Mouse (Mus musculus): ENCODE data around the gene Syne3. TPM values are rescaled to one million over a fixed set of nuclear protein-coding genes. Genes with fewer than 3 reads are reported as not detected.

The Syne3 gene
- polyA plus RNA-seq, 1 experiment from 2014 or later, result 0.09 TPM

DNA sequence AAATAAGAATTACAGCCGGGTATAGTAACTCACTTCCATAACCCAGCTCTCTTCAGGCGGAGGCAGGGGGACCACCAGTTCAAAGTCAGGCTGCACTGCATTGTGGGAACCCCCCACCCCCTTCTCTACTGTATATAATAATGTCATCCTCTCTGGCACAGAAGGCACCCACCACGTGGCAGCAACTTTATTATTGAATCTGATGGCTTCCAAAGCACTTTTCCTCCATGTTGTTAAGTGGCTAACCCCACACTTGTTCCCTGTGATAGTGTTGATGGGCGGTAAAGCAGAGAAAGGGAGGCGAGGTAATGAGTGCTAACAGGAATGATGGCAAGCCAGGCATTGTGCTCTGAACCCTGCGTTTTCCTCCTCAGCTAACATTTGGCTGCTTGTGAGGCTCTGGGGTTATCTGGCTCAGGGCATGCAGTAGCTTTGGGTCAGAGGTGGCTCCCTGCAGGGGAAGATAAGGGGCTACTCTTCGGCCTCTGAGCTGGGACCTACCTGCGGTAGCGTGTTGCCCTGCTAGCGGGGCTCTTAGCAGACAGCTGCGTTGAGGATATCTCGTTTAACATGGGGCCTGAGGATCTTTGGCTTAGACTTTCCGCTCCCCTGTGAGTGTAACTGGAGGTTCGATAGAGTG, 24.6 kb upstream of the Syne3 start:
- 78% methylated on average over 14 of the region's 14 CpGs for WGBS
- Histone ChIP-seq H3K27me3 (ENCODE audit: insufficient read depth, poor library complexity, severe bottlenecking) (no peaks in the 10 kb centered on the region), H3K27ac (peak overlapping the region; percentile 91), H3K36me3 (peaks cover 21% of the 10 kb centered on the region), H3K4me3 (peak overlapping the region; percentile 90), H3K9me3 (no peaks in the 10 kb centered on the region), H3K4me1 (replicated peaks) (peaks cover 57% of the 10 kb centered on the region)
- DNase-seq (ENCODE audit: low spot score), result no peak

DNA sequence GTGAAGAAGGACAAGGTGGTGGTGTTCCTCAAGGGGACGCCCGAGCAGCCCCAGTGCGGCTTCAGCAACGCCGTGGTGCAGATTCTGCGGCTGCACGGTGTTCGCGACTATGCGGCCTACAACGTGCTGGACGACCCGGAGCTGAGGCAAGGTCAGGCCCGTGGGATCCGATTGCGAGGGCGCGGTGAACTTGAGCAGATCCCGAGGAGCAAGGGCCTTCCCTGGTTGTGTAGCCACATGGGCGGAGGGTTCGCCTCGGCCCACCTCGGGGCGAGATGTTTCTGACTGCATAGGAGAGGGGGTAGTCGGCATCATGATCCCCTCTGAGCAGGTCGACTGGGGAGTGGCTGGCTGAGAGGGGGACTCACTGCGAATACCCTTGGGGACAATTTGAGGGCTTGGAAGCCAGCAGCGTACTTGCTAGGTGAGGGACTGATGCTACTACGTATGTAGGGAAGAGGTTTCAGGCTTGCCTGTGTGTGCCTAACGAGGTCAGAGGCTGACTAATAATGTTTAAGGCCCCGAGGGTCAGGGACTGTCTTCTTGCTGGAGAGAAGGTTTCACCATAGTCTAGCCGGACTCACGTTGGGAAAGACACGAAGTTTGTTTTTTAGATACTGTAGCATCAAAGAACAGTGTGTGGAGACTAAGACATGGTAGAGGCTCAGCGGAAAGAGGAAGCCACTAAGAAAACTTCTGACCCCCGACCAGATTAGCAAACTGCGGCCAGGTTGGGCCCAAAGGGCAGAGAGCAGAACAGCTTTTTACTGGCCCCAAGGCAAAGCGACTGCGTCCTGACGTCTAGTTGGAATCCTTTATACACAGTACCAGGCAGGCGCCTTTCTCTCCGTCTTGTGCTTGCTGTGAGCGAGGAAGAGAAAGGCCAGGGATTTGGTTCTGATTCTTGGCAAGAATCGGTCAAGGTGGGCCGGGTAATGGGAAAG, 23.5 kb upstream of the Syne3 start:
- peak overlapping the region; percentile 90 for H3K4me3 ChIP-seq
- H3K9me3 ChIP-seq, result no peaks in the 10 kb centered on the region
- 4% methylated on average over 45 of the region's 45 CpGs for WGBS
- H3K27ac ChIP-seq, result peak overlapping the region; percentile 91
- peaks cover 48% of the 10 kb centered on the region for H3K4me1 ChIP-seq (replicated peaks)
- peaks cover 27% of the 10 kb centered on the region for H3K36me3 ChIP-seq
- DNase-seq (ENCODE audit: low spot score), result no peak
- no peaks in the 10 kb centered on the region for H3K27me3 ChIP-seq (ENCODE audit: insufficient read depth, poor library complexity, severe bottlenecking)

DNA sequence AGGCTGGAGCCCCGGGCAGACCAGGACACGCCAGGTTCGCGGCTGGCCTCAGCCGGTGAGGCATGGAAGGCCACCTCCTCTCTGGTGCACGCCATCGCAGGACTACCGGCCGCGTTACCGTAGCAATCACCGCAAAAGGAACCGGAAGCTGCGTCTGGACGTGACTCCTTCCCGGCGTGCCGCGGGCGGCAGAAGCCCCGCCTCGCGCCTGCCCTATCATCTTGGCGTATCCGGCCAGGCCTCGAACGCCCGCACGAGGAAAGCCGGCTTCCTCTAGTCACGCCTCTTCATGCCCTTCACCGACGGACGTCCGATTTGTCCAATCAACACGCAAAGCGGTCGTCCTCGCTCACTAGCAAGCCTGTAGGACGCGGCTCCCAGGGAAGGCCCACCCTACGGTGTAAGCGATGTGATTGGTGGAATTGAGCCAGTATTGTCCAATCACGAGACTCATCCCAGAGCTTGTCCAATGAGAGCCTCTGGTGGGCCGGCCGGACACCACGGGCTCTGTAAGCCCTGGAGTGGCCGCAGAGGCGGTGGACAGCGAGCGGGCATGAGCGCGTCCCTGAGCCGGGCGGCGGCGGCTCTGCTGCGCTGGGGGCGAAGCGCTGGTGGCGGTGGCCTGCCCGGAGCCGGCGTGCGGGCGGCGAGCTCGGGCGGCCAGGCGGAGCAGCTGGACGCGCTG, 22.7 kb upstream of the Syne3 start, which contains the start of gene Glrx5:
Gene Glrx5 (plus strand): TSS at position 542 of the 685 bp plus-strand sequence.
- WGBS, result under 1% methylated on average over 72 of the region's 72 CpGs

DNA sequence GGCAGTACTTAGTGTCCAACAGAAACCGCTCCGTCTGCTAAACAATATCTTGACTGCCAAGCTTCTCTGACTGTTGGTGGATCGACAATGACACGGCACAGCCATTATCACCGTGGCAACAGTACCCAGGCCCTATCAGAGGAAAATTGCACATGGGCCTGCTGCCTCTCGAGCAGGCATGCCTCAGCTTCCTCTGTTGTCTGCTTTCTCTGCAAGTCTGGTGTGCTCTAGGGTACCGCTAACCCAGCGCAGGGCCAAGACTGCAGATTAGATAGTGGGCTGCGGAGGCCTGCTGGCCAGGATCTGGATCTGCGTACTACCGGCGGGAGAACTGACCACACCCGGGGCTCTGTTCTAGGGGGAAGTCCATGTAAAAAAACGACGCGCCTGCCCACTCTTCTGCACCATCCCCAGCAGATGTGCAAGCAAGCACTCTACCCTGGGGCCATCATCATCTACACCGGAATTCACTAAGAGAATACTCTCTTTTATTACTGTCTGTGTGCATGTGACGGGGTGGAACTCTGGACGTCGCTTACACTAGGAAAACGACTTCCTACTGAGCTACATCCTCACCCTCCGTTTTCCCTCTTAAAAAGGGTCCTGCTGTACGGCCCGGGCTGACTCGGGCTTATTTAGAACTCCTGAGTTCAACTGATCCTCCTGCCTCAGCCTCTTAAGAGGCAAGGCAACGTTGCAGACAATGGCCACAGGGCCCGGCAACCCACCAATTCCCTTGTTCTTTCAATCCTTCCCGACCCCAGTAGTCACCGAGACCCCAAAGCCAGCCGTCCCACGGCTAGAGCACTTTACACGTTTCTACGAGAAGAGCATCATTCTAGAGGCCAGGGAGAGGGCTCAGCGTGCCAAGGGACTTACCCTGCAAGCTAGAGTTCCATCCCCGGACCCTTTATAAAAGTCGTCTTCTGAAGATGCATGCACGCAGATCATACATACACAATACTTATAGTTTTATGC, 21.8 kb upstream of the Syne3 start:
- Histone ChIP-seq H3K36me3 (peaks cover 19% of the 10 kb centered on the region), H3K9me3 (no peaks in the 10 kb centered on the region), H3K27me3 (ENCODE audit: insufficient read depth, poor library complexity, severe bottlenecking) (no peaks in the 10 kb centered on the region), H3K4me3 (peak overlapping the region; percentile 90), H3K27ac (peak overlapping the region; percentile 91), H3K4me1 (replicated peaks) (peaks cover 48% of the 10 kb centered on the region)
- 8% methylated on average over 37 of the region's 37 CpGs for WGBS
- peak; percentile 33 for DNase-seq (ENCODE audit: low spot score)

More for the DNA sequence above, 22.7 kb upstream of the Syne3 start, which contains the start of gene Glrx5:
- H3K4me3 ChIP-seq, result peak within 1 kb of the TSS; percentile 90
- peaks cover 48% of the 10 kb centered on the region for H3K4me1 ChIP-seq (replicated peaks)
- H3K9me3 ChIP-seq, result no peaks in the 10 kb centered on the region
- peak within 1 kb of the TSS; percentile 91 for H3K27ac ChIP-seq
- peaks cover 26% of the 10 kb centered on the region for H3K36me3 ChIP-seq
- no peaks in the 10 kb centered on the region for H3K27me3 ChIP-seq (ENCODE audit: insufficient read depth, poor library complexity, severe bottlenecking)
- DNase-seq (ENCODE audit: low spot score), result peak; percentile 99

DNA sequence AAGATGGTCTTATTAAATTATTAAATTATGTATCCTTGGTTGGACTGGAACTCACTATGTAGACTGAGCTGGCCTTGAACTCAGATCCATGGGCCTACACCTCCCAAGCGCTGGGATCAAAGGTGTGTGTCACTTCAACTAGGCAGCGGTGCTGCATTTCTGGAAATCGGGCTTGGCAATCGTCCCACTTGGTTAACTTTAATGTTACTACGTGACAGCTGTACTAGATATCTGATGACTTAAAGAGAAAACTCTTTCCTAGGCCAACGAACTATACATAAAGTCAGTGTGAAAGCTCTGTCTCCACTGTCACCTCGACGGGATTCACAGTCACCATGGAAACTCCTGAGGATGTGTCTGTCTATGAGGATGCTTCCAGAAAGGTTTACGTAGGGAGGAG, 20.3 kb upstream of the Syne3 start:
- no peak overlapping the region for H3K27ac ChIP-seq
- WGBS, result 89% methylated on average over 9 of the region's 9 CpGs
- peaks cover 41% of the 10 kb centered on the region for H3K4me1 ChIP-seq (replicated peaks)
- H3K27me3 ChIP-seq (ENCODE audit: insufficient read depth, poor library complexity, severe bottlenecking), result no peaks in the 10 kb centered on the region
- no peak for DNase-seq (ENCODE audit: low spot score)
- H3K9me3 ChIP-seq, result no peaks in the 10 kb centered on the region
- no peak overlapping the region for H3K4me3 ChIP-seq
- peaks cover 19% of the 10 kb centered on the region for H3K36me3 ChIP-seq

DNA sequence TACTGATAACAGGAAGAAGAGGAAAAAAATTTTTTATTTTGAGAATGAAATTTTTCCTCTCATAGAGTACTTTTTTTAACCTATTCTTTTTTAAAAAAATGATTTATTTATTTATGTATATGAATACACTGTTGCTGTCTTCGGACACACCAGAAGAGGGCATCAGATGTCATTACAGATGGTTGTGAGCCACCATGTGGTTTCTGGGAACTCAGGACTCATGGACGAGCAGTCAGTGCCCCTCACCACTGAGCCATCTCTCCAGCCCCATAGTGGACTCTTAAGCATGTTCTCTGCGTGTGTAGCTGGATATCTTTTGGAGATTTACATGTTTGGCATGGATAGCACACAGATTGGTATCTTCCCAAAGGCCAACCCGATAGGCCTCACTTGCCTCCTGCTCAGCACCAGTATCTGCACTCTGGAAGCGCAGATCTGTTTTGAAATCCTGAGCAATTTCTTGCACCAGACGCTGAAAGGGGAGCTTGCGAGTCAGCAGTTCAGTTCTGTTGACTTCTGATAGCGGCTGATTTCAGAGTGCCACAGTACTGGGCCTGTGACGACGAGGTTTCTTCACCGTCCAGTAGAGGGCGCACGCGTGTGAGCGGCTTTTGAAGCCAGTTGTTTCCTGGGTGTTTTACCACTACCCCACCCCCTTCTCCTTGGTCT, 17.8 kb upstream of the Syne3 start:
- DNase-seq (ENCODE audit: low spot score), result peak; percentile 72
- Histone ChIP-seq H3K36me3 (peaks cover 32% of the 10 kb centered on the region), H3K4me1 (replicated peaks) (peaks cover 17% of the 10 kb centered on the region), H3K27me3 (ENCODE audit: insufficient read depth, poor library complexity, severe bottlenecking) (no peaks in the 10 kb centered on the region), H3K9me3 (peaks cover 19% of the 10 kb centered on the region), H3K27ac (no peak overlapping the region), H3K4me3 (no peak overlapping the region)
- WGBS, result 32% methylated on average over 15 of the region's 15 CpGs

DNA sequence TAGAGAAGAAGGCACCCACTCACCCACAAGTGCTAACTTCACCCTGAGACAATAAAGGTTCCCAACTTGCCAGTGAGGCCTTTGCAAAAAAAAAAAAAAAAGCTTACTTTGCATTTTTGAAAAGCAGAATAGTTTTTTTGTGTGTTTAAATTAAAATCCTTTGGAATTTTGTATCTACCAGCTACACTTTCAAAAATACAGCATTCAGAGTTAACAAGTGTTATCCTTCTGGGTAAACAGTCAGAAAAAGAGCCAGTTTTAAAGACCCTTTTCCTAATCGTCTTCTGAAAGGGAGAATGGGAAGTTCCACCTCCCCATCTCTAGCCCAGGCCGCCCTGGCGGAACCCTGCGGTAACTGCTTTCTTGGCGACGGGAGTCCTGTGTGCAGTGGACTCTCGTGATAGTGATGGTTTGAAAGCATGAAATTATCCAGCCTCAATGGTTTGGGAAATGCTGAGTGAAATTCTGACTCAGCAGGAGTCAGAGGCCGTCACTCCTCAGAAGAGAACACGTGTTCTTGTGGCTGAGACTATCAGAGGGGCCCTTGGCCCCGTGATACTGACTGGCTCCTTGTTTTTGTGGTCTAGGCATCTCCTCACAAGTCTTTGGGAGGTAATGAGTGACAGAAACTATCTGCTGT, 16.5 kb upstream of the Syne3 start:
- H3K4me3 ChIP-seq, result no peak overlapping the region
- peaks cover 32% of the 10 kb centered on the region for H3K36me3 ChIP-seq
- no peak for DNase-seq (ENCODE audit: low spot score)
- H3K27me3 ChIP-seq (ENCODE audit: insufficient read depth, poor library complexity, severe bottlenecking), result no peaks in the 10 kb centered on the region
- H3K4me1 ChIP-seq (replicated peaks), result peaks cover 19% of the 10 kb centered on the region
- H3K9me3 ChIP-seq, result peaks cover 21% of the 10 kb centered on the region
- 52% methylated on average over 10 of the region's 10 CpGs for WGBS
- no peak overlapping the region for H3K27ac ChIP-seq

DNA sequence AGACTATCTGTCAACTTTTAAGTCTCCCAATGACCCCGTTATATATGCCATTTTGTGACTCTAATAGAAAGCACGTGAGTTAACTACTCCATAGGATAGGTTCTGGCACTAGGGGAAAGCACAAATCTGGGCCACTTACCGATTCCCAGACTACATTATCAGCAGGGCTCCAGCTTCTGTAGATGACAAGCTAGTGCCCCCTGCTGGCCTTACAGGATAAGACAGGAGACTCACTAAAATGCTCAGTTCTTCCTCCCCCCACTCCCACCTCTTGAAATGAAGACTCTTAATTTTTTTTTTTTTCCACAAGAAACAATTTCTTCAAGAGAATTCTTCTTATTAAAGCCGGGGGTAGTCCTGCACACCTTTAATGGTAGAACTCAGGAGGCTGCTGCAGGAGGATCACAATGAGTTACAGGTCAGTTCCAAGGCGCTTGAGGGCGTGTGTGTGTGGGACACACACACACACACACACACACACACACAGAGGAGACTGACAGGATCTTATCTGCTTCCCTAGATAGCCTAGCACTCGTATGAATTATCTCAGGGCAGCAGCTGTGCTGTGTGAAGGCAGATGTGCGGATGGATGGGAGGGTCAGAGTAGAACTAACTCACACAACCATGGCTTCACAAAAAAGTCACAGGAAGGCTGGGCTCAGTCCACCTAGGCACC, 15.8 kb upstream of the Syne3 start:
- WGBS, result 54% methylated on average over 8 of the region's 8 CpGs
- Histone ChIP-seq H3K4me3 (no peak overlapping the region), H3K27me3 (ENCODE audit: insufficient read depth, poor library complexity, severe bottlenecking) (no peaks in the 10 kb centered on the region), H3K4me1 (replicated peaks) (peaks cover 13% of the 10 kb centered on the region), H3K27ac (no peak overlapping the region), H3K36me3 (peaks cover 30% of the 10 kb centered on the region), H3K9me3 (peaks cover 21% of the 10 kb centered on the region)
- DNase-seq (ENCODE audit: low spot score), result peak; percentile 59

DNA sequence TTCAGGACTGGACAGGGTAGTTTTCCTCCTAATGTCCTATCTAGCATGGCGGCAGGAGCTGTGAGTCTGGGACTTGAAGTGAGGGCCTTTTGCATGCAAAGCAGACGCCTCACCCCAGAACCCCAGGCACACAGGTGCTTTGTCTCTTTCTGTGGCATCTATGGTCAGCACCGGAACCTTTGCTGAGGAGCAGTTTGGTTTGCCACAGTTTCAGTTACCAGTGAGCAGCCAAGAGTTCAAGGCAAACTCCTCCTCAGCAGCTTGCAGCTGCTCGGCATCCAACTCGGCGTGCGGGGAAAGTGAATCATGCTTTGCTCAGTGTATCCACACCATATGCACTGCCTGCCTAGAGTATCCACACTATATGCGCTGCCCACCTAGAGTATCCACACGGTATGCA, 13.2 kb upstream of the Syne3 start:
- Histone ChIP-seq H3K36me3 (peaks cover 13% of the 10 kb centered on the region), H3K27ac (no peak overlapping the region), H3K4me3 (no peak overlapping the region), H3K9me3 (peaks cover 21% of the 10 kb centered on the region), H3K4me1 (replicated peaks) (peaks cover 20% of the 10 kb centered on the region), H3K27me3 (ENCODE audit: insufficient read depth, poor library complexity, severe bottlenecking) (no peaks in the 10 kb centered on the region)
- WGBS, result 97% methylated on average over 9 of the region's 9 CpGs
- DNase-seq (ENCODE audit: low spot score), result no peak

DNA sequence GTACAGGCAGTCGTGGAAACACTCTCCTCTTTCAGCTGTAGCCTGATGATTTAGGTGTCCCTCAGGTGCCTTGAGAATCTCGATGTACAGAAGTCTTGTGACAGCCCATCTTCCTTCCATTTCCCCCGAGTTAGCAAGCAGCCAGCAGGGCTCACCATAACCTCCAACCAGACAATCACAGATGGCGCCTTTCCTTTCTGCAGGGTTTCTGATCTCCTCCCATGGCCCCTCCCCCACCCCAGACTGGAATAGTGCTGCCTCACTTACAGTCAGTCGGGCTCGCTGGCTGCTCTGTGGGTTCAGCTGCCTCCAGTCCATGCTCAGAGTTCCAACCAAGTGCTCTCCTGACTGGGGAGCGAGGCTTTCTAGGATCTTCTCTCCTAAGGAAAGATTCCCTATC, 12.5 kb upstream of the Syne3 start:
- H3K36me3 ChIP-seq, result peaks cover 13% of the 10 kb centered on the region
- 76% methylated on average over 7 of the region's 7 CpGs for WGBS
- H3K4me1 ChIP-seq (replicated peaks), result peaks cover 20% of the 10 kb centered on the region
- no peak for DNase-seq (ENCODE audit: low spot score)
- peaks cover 21% of the 10 kb centered on the region for H3K9me3 ChIP-seq
- H3K4me3 ChIP-seq, result no peak overlapping the region
- H3K27ac ChIP-seq, result peak overlapping the region; percentile 12; the same call in 1 of the 2 replicates
- no peaks in the 10 kb centered on the region for H3K27me3 ChIP-seq (ENCODE audit: insufficient read depth, poor library complexity, severe bottlenecking)
